Mouse (Mus musculus) spleen, embryonic (tissue): ENCODE measurements around the gene Il3.

Experiments
- CTCF ChIA-PET: fragments of 350-600 bp; sonication (Branson Sonifier 250); formaldehyde crosslinking; loops from one replicate; lab custom pipeline; 2022; lab: Charles Lee

Gene Il3

GRCm38 (mm10) chr11:54219191-54219590 is 47.9 kb downstream of the Il3 start:
- CTCF ChIA-PET = interaction anchor here (0.6 kb wide), 1 partner anchor 61 kb away, joined by 3 read pairs; no protein-coding TSS in a partner anchor

DNA sequence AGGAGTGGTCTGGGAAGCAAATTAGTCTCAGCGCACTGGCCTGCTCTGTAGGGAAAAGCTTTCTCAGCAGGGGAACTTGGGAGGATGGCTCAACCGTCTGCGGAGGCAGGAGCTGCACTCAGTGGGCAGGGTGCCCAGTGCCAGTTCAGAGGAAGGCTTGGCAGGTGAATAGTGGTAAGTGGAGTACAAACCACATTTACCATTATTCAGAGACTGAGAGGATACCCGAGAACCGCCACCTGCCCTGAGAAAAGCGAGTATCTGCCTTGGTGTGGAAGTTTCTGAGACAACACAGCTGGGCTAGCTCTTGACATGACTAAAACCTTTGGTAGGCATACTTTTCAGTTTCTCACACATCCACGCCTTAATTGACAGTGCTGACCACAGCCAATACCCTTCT is 49.7 kb downstream of the Il3 start:
- CTCF ChIA-PET = interaction anchor here (0.8 kb wide), 1 partner anchor 516 kb away, joined by 4 read pairs; no protein-coding TSS in a partner anchor

- CTCF ChIA-PET = no interaction called here
Measured at GRCm38 (mm10) chr11:54216091-54216490, 51.0 kb downstream of the Il3 start.
